Mouse (Mus musculus): Measurements from ENCODE around the gene Zfp62.

DNA sequence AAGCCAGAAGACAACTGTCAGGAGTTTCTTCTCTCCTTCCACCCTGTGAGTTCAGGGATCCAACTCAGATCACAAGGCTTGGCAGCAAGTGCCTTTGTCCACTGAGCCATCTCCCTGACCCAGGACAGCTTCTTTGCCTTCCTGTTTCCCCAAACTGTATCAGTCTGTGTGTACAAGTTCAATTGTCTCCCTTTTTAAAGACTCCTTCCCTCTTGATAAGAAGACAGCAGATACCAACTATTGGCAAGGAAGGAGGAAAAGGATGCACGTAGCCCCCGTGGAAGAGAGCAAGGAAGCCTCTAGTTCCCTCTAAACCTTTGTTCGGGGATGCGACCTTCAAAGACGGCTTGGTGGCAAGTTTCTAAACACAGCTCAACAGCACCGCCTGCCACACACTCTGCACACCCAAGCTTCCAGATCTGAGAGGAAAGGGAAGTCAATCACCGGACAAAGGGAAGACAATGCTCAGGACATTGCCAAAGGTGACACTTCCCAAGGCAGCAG, 7.2 kb upstream of the Zfp62 start:
- TF ChIP-seq CTCF (IDR thresholded peaks at IDR 0.05; ENCODE audit: low read depth) (no peak), EP300 (IDR thresholded peaks at IDR 0.05; ENCODE audit: low read depth) (peak; percentile 67; the same call in 1 of the 2 replicates)

Measured in heart, postnatal 0 days (tissue).